Mouse (Mus musculus): ENCODE measurements around the gene Ank3.
A peak's percentile ranks its signal among the peaks of the same experiment; 100 is the strongest.

Gene Ank3

DNA sequence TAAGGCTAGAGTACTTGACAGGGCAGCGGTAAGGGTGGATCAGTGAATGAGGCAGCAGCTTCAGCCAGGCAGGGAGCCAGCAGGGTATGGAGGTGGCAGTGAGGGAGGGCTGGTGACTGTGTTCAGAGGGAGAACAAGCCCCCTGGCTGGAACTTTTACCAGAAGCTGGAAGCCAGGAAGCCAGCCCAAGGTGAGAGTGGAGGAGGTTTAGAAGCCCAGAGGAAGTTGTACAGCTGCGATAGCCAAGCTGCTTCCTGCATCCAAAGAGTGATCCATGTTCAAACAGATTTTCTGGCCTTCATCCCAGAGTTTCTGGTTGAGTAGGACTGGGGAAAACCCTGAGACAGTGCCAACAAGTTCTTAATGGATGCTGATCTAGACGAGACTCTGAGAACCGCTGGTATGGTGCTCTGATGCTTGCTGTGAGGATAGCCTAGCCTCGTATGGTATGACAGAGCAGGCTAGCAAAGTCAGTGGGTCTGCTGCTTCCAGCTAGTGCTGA lies 213.3 kb downstream of the Ank3 start:
- no peak for DNase-seq (ENCODE audit: low read depth, low spot score)

DNA sequence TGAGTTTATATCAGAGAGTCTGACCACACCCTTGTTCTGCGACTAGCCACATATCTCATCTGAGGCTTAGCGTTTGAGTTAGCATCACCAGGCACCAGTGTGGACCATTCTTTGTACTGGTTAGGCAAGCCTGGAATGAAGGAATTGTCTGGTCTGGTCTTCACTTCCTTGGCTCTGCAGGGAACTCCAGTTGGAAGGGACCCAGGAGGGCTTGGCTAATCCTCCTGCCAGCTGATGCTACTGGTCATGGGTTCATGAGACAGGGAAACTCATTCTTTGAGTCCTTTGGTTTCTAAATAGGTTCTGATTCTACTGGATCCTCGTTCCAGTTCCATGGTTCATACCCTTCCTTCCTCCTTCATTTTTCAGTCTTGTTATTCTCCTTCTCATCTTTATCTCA lies 218.4 kb downstream of the Ank3 start:
- DNase-seq (ENCODE audit: low read depth, low spot score) = no peak

DNA sequence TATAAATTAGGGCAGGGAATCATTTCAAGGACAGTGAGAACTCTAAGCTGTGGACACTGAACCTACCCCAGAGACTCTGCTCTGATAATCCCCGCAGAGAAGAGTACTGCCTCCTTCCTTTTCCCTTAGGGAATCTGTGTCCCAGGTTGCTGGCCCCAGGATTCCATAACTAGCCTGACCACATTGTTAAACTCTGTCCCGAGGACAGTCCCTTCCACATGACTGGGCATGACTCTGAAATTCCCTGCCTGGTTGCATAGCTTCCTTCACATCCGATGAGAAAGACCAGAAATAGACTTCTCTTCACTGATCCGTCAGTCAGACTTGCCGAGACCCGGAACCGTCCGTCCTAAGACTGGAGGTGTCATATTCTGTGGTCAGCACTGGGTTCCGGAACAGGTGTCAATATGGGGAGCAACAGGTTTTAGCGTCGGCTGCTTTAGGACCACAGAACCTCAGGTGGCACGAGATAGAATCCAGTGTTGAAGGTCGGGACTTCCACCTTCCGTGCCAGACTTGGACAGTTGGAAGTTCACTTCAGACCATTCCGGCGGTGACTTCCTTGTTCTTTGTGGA lies 219.1 kb downstream of the Ank3 start:
- no peak for DNase-seq (ENCODE audit: low read depth, low spot score)

DNA sequence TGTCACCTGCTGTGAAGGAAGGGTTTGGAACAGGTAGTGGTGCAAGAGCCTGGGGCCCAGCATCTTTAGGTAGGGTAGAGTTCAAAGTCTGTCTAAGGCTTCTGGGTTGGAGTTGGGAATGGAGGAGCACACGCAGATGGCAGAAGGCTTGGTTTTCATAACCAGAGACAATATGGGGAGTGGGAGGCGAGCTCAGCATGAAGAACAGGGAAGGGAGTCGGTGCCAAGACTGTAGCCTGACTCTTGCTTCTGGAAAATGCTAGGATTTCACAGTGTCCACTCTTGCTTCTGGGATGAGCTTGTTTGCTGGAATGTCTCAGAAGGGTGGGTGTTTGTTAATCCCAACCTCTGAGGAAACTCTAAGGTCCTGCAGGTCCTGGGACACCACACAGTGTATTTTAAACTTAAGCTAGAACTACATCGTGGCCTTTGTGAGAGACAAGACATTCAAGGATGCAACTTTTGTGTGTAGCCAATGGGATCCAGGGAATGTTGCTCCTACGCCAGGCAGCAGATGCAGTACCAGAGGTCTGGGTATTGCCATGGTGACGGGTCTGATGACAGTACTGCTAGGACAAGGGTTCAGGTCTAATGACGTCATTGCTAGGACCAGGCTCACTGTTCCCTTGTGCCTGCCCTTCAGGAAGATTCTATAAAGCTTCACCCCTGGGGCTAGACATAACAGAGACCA lies 222.3 kb downstream of the Ank3 start:
- DNase-seq (ENCODE audit: low read depth, low spot score) = no peak

DNA sequence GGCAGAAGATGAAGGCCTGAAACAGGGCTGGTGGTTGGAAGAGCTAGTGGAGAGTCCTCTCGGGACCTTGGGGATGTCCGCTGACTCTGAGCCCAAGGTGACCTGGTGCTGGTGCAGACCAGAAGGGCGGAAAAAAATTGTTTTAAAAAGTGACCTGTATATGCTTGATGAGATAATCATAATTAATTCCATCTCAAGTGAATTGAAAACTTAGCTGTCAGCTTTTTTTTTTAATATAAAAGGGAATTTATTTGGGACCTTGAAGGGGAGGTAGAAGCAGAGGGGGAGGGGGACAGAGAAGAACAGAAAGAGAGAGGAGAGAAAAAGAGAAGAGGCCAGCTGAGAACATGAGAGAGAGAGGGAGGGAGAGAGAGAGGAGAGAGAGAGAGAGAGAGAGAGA lies 229.2 kb downstream of the Ank3 start:
- DNase-seq (ENCODE audit: low read depth, low spot score) = no peak

DNA sequence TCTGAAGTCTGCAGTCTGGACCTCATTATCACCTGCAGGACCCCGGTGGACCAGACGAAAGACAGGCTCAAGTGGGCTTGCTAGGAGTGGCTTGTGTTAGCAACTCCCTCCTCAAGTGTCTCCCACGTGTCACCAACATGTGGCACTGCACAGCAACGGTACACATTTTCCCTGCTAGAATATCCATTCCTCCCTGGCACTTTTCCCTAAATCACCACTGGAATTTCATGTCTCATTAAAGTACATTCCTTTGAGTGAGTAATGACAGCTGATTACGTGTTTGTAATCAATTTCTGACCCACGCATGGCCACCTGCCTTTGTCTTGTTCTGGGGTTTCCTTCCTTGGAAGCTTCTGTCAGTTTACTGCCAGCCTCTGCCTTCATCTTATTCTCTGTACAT lies 230.2 kb downstream of the Ank3 start:
- no peak for DNase-seq (ENCODE audit: low read depth, low spot score)

GRCm38 (mm10) chr10:69630802-69631388 lies 232.3 kb downstream of the Ank3 start:
- DNase-seq (ENCODE audit: low read depth, low spot score) = no peak

DNA sequence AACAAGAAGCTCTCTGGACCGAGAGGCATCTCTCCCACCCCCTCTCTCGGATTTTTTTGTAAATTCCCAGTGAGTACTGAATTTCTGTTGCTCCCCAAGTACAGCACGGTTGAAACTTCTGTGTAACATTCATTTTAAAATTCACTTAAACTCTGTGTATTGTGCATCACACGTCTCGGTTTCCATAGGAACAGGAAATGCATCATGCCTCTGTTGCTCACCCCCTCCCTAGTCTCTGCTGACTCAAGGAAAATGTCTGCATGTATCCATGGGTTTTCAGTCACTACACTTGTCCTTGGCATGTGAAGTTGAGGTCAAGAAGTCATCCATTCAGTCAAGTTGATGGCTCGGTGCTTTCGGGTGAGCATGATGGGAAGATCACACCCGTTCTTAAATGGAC lies 234.3 kb downstream of the Ank3 start:
- no peak for DNase-seq (ENCODE audit: low read depth, low spot score)

DNA sequence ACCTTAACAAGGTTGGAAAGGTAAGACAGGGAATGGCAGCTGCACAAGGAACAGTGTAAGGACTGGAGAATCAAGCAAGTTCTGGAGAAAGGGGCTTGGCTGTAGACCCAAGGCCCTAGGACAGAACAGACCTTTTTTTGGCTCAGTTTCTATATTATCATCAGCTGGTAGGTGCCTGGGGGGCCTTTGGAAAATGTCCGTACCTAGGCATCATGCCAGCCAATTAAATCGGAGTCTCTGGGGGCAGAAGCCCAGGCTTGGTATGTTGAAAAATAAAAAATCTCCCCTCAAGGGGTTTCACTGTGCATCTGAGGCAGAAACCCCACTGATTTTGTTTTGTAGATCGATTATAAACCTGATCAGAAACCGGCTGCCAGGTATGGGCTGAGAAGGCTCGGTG lies 236.3 kb downstream of the Ank3 start:
- DNase-seq (ENCODE audit: low read depth, low spot score) = no peak

DNA sequence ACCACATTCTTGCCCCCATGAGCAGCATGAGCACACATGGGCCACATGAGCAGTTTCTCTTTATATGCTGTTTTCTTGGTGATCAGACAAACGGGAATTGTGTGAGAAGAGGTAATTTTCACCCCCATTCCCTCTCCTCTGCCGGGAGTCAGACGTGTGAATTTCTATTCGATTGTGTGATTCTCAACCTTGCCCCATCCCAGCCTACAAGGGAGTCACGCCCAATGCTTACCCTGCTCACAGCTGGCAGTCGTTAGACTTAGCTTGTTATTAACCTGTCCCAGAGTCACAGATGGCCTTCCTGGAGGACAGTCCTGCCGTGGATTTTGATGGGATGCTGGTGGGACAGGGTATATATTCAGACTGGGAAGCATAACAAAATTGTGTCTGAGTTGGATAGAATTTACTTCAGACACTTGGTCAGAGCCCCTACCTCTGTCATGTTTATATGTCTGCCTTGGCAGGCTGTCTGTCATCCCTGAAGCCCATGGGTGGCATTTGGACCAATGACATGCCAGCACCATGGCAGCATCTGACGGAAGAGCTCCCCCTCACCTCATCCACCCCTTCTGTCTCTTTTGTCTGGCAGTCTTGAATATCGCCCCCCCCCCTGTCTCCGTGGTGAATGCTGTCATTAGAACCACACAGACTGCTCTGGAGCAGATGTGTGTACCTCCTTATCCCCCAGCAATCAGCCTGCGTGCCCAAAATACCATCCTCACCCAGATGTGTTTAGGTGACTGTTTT lies 237.5 kb downstream of the Ank3 start:
- DNase-seq (ENCODE audit: low read depth, low spot score) = no peak

GRCm38 (mm10) chr10:69639138-69639537 lies 240.6 kb downstream of the Ank3 start:
- no peak for DNase-seq (ENCODE audit: low read depth, low spot score)

DNA sequence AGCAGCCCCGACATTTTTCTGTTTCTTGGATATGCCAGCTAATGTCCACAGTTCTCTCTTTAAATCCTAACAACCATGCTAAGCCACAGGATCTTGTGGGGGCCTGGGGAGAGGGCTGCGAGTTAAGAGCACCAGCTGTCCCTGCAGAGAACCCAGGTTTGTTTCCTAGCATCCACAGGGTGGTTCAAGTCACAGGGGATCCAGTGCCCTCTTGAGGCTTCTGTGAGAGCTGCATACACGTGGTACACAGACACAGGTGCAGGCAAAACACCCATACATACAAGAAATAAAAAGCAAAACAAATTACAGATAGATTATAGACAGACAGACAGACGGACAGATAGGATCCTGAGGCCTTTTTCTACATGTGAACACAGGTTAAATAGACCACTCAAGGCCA lies 242.0 kb downstream of the Ank3 start:
- DNase-seq (ENCODE audit: low read depth, low spot score) = no peak

DNA sequence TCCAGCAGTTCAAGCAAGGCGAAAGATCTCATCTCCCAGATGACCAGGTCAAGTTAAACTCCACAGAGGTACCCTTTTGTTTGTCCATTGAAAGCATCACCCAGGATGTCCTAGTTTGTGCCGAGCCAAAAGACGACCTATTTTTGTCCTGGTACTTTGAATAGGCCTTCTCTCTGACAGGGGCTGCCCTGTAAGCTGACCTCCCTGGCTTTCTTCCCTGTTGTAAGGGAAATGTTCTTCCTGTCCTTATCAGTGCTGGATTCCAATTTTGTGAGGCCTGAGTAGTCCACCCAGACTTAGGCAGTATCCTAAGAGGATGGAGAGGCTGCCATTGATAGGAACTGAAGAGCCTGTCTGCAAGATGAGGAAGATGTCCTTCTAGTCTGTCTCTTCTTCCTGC lies 244.9 kb downstream of the Ank3 start:
- DNase-seq (ENCODE audit: low read depth, low spot score) = no peak

- DNase-seq (ENCODE audit: low read depth, low spot score) = no peak
These were observed 245.4 kb downstream of the Ank3 start for GRCm38 (mm10) chr10:69643986-69644385.

DNA sequence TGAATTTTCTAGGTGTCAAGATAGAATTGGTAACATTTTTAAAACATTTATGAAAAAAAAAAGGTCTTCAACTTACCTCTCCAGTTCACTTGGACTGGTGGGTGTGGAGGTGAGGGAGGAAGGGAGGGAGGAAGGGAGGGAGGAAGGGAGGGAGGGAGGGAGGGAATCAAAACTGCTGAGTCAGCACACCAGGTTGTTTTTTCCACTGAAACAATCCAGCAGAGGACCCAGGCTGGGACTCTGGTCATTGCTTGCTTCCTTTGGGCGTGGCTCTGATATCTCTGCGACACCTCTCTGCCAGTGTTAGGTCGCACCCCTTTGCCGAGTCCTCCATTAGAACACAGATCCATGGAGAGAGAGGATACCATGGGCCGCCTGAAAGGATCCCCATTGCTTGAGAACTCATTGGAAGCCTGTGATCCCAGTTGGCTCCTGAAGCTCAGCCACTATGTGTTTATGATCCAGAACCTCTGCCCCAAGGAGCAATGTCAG lies 246.8 kb downstream of the Ank3 start:
- DNase-seq (ENCODE audit: low read depth, low spot score) = no peak

DNA sequence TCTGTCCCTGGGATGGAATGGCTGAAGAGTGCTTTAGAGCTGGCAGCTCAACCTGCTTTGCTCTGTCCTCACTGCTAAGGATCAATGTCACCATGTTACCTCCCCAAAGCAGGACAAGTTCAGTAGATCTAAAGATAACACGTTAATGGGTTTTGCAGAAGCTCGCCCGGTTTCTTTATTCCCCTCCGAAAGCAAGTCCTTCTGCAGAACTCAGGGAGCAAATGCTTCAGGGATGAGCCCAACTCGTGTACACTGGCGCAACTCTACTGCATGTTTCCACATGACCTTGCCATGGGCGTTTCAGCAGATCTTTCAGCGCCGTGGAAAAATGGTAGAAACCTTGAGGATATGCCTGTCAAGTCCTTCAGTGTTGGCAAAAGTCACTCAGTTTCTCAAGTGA lies 247.4 kb downstream of the Ank3 start:
- DNase-seq (ENCODE audit: low read depth, low spot score) = no peak

- peak; percentile 56 for DNase-seq (ENCODE audit: low read depth, low spot score)
These were observed 251.5 kb downstream of the Ank3 start for GRCm38 (mm10) chr10:69650074-69650473.

DNA sequence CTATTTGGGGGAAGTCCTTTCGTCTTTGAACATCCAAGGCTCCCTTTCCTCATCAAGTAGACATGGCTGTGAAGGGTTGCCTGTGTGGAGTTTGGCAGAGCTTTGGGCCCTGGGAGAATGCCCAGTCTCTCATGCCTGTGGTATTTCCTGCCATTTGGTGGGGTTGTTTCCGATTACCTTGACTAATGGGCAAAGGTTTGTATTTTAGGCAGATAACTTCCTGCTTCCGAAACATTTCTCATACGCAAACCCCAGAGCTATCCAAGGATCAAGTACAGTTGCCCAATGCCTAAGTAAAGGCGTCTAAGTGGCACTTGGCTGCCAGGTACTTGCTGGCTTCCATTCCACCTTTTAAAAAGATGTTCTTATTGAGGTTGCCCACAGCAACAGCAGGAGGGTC lies 254.1 kb downstream of the Ank3 start:
- DNase-seq (ENCODE audit: low read depth, low spot score) = no peak

- DNase-seq (ENCODE audit: low read depth, low spot score) = no peak
These were observed 254.6 kb downstream of the Ank3 start for GRCm38 (mm10) chr10:69653121-69653677.

DNA sequence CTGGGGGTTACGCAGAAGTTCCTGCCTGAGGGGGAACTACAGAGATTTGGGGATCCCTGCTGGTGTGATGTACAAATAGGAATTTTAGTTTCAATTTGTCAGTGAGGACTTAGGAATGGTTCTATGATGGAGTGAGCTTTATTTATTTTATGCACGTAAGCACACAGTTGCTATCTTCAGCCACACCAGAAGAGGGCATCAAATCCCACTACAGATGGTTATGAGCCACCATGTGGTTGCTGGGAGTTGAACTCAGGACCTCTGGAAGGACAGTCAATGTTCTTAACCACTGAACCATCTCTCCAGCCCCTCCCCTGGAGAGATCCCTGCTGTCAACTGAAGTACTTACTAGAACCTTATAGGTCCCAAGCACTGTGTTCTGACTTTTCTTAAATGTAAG lies 255.6 kb downstream of the Ank3 start:
- no peak for DNase-seq (ENCODE audit: low read depth, low spot score)

- DNase-seq (ENCODE audit: low read depth, low spot score) = peak; percentile 74
These were observed 256.5 kb downstream of the Ank3 start for GRCm38 (mm10) chr10:69654866-69655633.
